ENCODE assay signal across 9 mouse cellular contexts in genomic region chr19:41104922-41105321, GRCm38 (mm10). TPM values are rescaled to one million over a fixed set of nuclear protein-coding genes. Genes with fewer than 3 reads are reported as not detected.
A peak's percentile ranks its signal among the peaks of the same experiment; 100 is the strongest.
DNase-seq lines count a peak whose midpoint lies in the region; ATAC-seq and TF ChIP-seq lines count a peak whose summit lies in the region.
"Had no signal": no experiment of that assay in that cellular context is flagged by ENCODE, and none has a peak within 500 bp of the region (broad histone marks: within the 10 kb centered on the region; RNA-seq: fewer than 3 reads in every experiment).

No protein-coding gene starts in this region.

- no peak for TF ChIP-seq POLR2A in thymus, adult 2 months (IDR thresholded peaks at IDR 0.05; ENCODE audit: control insufficient read depth, extremely low read depth, insufficient read depth, low read length, poor library complexity)

- WGBS in hindbrain, embryonic 10.5 days, result 52% methylated on average over 8 of the region's 8 CpGs
- 50% methylated on average over 8 of the region's 8 CpGs for WGBS in hindbrain, embryonic 12.5 days
- WGBS in thymus, adult 2 months, result 59% methylated on average over 8 of the region's 8 CpGs
- WGBS in hindbrain, embryonic 16.5 days, result 43% methylated on average over 8 of the region's 8 CpGs

- peaks cover 12% of the 10 kb centered on the region; the same call in 1 of the 2 replicates for H3K27me3 ChIP-seq in hindbrain, embryonic 10.5 days (ENCODE audit: insufficient read depth, poor library complexity, severe bottlenecking)
- peaks cover 7% of the 10 kb centered on the region; the same call in 1 of the 2 replicates for H3K27me3 ChIP-seq in hindbrain, embryonic 12.5 days
- no peaks in the 10 kb centered on the region for H3K27me3 ChIP-seq in thymus, adult 2 months (ENCODE audit: control insufficient read depth, insufficient read depth, low read length)
- H3K27me3 ChIP-seq in hindbrain, embryonic 16.5 days (replicated peaks; ENCODE audit: control insufficient read depth, insufficient read depth, low read length), result no peaks in the 10 kb centered on the region
- no peaks in the 10 kb centered on the region for H3K27me3 ChIP-seq in splenic B cell, adult 2 months (ENCODE audit: control insufficient read depth, insufficient read depth, low read length, poor library complexity, severe bottlenecking)

- H3K36me3 ChIP-seq in hindbrain, embryonic 10.5 days, result no peaks in the 10 kb centered on the region
- no peaks in the 10 kb centered on the region for H3K36me3 ChIP-seq in hindbrain, embryonic 12.5 days
- no peaks in the 10 kb centered on the region for H3K36me3 ChIP-seq in thymus, adult 2 months (ENCODE audit: control insufficient read depth, insufficient read depth, low read length)
- no peaks in the 10 kb centered on the region for H3K36me3 ChIP-seq in hindbrain, embryonic 16.5 days (ENCODE audit: control insufficient read depth, insufficient read depth, low read length)
- H3K36me3 ChIP-seq in splenic B cell, adult 2 months (ENCODE audit: control insufficient read depth, insufficient read depth, low read length, poor library complexity, severe bottlenecking), result no peaks in the 10 kb centered on the region

- no peak for ATAC-seq in hindbrain, embryonic 12.5 days (ENCODE audit: low FRiP score)
- ATAC-seq in hindbrain, embryonic 16.5 days, result peak; percentile 50; the same call in 1 of the 2 replicates

- DNase-seq in hindbrain, embryonic 10.5 days (ENCODE audit: low spot score), result peak; percentile 43
- DNase-seq in thymus, postnatal 4 days, result peak; percentile 26
- no peak for DNase-seq in thymus, adult 2 months
- peak; percentile 38 for DNase-seq in splenic B cell, adult 2 months (ENCODE audit: low read depth, low spot score)
- DNase-seq in spleen, postnatal 36 days (ENCODE audit: low spot score in 2 of 2), result no peak
- DNase-seq in cerebellum, adult 9-11 months, result no peak

- no peak overlapping the region for H3K27ac ChIP-seq in hindbrain, embryonic 10.5 days
- H3K27ac ChIP-seq in hindbrain, embryonic 12.5 days, result no peak overlapping the region
- H3K27ac ChIP-seq in thymus, adult 2 months (ENCODE audit: control insufficient read depth, insufficient read depth, low read length), result no peak overlapping the region
- H3K27ac ChIP-seq in hindbrain, embryonic 16.5 days (ENCODE audit: low read depth, low read length), result no peak overlapping the region

- no peak overlapping the region for H3K4me3 ChIP-seq in hindbrain, embryonic 10.5 days
- no peak overlapping the region for H3K4me3 ChIP-seq in hindbrain, embryonic 12.5 days
- no peak overlapping the region for H3K4me3 ChIP-seq in thymus, adult 2 months (ENCODE audit: control insufficient read depth, insufficient read depth, low read length)
- no peak overlapping the region for H3K4me3 ChIP-seq in hindbrain, embryonic 16.5 days (ENCODE audit: low read length)

- H3K9ac ChIP-seq in hindbrain, embryonic 12.5 days, result no peak overlapping the region
- no peak overlapping the region for H3K9ac ChIP-seq in hindbrain, embryonic 16.5 days (ENCODE audit: low read depth, low read length)

- peaks cover 25% of the 10 kb centered on the region for H3K4me1 ChIP-seq in hindbrain, embryonic 10.5 days (replicated peaks)
- peaks cover 10% of the 10 kb centered on the region for H3K4me1 ChIP-seq in hindbrain, embryonic 12.5 days
- no peaks in the 10 kb centered on the region for H3K4me1 ChIP-seq in thymus, adult 2 months (replicated peaks; ENCODE audit: control insufficient read depth, insufficient read depth, low read length)
- peaks cover 10% of the 10 kb centered on the region for H3K4me1 ChIP-seq in hindbrain, embryonic 16.5 days (ENCODE audit: control insufficient read depth, insufficient read depth, low read depth, low read length)

- no peaks in the 10 kb centered on the region for H3K9me3 ChIP-seq in hindbrain, embryonic 10.5 days
- H3K9me3 ChIP-seq in hindbrain, embryonic 12.5 days (replicated peaks), result no peaks in the 10 kb centered on the region
- no peaks in the 10 kb centered on the region for H3K9me3 ChIP-seq in hindbrain, embryonic 16.5 days (ENCODE audit: control insufficient read depth, low read length)

- no peak overlapping the region for H3K4me2 ChIP-seq in hindbrain, embryonic 12.5 days (replicated peaks)
- no peak overlapping the region for H3K4me2 ChIP-seq in hindbrain, embryonic 16.5 days (ENCODE audit: low read length)

- no peak for TF ChIP-seq CTCF in thymus, adult 2 months (IDR thresholded peaks at IDR 0.05; ENCODE audit: borderline replicate concordance, control insufficient read depth, extremely low read depth, insufficient read depth, low read length, poor library complexity)

RNA-seq across cellular contexts. Expression of gene Opalin, which starts 28.0 kb away (rescaled TPM):
- polyA plus RNA-seq in hindbrain, embryonic 10.5 days (2016; fragmentation: Nextera tagmentation; extraction: Ambion mirVana), result not detected in 2 replicates
- polyA plus RNA-seq in hindbrain, embryonic 12.5 days (2016; fragmentation: Nextera tagmentation; extraction: Ambion mirVana), result not detected in 2 replicates
- polyA plus RNA-seq in thymus, adult 2 months (2012; rRNA removed), result 0.13 TPM in 1 of 2 replicates, not detected in the other
- polyA plus RNA-seq in hindbrain, embryonic 16.5 days (2015; fragmentation: Nextera tagmentation; extraction: Ambion mirVana), result not detected in 2 replicates
- polyA plus RNA-seq: large intestine, adult 2 months had no signal

Comparison
In these comparisons a context has a peak if more than half of its experiments do, and no peak if none do; other contexts are left out.
1. DNase-seq: peak in hindbrain, embryonic 10.5 days (single experiment), thymus, postnatal 4 days (single experiment) and splenic B cell, adult 2 months (single experiment); none in thymus, adult 2 months (single experiment), spleen, postnatal 36 days (0 of 2) and cerebellum, adult 9-11 months (single experiment).